Mouse (Mus musculus): Measurements from ENCODE around the gene Usp36. TPM values are rescaled to one million over a fixed set of nuclear protein-coding genes. Genes with fewer than 3 reads are reported as not detected.
"Not testable (repeated sequence)": the region's sequence is repeated elsewhere in the genome, so short reads cannot be mapped to it uniquely, and the experiment has no call there.

Usp36 gene
- polyA plus RNA-seq, 1 experiment from 2014 or later, result 14.8 TPM

DNA sequence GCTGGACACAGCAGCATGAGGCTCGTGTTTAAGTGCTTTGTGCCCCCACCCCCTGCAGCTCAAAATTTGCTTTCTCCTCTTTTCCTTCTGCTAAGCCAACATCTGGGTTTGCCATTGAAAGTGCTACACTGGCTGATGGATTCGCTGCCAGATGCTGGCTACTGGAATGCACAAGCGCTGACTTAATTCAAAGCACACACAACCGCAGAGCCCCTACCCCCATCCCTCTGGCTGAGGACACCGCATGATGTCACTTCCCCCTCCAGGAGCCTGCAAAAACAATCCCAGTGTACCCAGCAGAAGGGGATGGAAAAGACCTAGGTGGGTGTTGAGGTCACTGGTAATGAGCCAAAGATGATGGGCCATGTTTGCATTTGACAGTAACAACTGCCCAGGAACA, 34.5 kb upstream of the Usp36 start:
- Histone ChIP-seq H3K9ac (no peak overlapping the region), H3K4me2 (no peak overlapping the region), H3K27ac (ENCODE audit: poor library complexity, severe bottlenecking) (peak overlapping the region; percentile 52), H3K4me3 (no peak overlapping the region), H3K27me3 (replicated peaks) (no peaks in the 10 kb centered on the region), H3K9me3 (replicated peaks) (no peaks in the 10 kb centered on the region), H3K36me3 (peaks cover 9% of the 10 kb centered on the region), H3K4me1 (replicated peaks) (peaks cover 32% of the 10 kb centered on the region)
- peak; percentile 10; the same call in 1 of the 2 replicates for ATAC-seq (ENCODE audit: insufficient number of reproducible peaks, low FRiP score)
- WGBS, result 52% methylated on average over 5 of the region's 5 CpGs

DNA sequence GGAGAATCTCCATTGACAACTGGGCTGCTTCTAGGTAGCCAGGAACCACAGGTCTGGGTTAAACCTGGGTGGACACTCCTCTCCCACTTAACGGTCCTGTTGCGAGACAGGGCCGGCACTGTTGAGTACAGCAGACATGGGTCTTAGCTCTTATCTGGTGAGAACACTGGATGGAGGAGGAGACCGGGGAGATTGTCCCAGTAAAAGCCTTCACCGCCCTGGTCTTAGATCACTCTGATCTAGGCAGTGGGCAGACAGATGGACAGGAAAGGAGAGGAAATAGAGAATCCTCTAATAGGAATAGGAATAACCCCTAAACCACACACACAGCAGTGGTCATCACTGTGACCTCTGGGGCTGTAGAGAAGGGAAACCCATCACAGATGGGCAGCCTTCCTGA, 33.9 kb upstream of the Usp36 start:
- Histone ChIP-seq H3K36me3 (peaks cover 14% of the 10 kb centered on the region), H3K27ac (ENCODE audit: poor library complexity, severe bottlenecking) (peak overlapping the region; percentile 52), H3K27me3 (replicated peaks) (no peaks in the 10 kb centered on the region), H3K4me2 (no peak overlapping the region), H3K4me3 (no peak overlapping the region), H3K9me3 (replicated peaks) (no peaks in the 10 kb centered on the region), H3K4me1 (replicated peaks) (peaks cover 32% of the 10 kb centered on the region), H3K9ac (no peak overlapping the region)
- 25% methylated on average over 5 of the region's 5 CpGs for WGBS
- ATAC-seq (ENCODE audit: insufficient number of reproducible peaks, low FRiP score), result no peak

DNA sequence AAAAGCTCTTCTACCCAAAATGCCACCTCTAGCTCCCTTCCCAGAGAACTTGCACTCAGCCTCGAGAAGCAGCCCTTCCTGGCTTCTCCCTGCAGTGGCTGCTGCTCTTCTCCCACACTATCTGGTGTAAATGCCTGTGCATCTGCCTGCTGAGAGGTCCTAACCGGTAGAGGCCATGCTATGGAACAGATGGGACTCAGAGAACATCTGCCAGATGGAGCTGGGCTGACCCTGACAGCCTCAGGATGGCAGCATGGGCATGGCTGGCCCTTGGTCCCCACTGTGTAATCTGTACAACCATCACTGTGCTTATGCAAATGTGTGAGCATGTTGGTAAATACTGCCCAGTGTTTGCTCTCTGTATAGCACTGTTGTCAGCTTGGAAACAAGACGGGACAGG, 32.6 kb upstream of the Usp36 start:
- H3K27me3 ChIP-seq (replicated peaks), result no peaks in the 10 kb centered on the region
- H3K27ac ChIP-seq (ENCODE audit: poor library complexity, severe bottlenecking), result no peak overlapping the region
- no peaks in the 10 kb centered on the region for H3K9me3 ChIP-seq (replicated peaks)
- H3K4me2 ChIP-seq, result no peak overlapping the region
- H3K9ac ChIP-seq, result no peak overlapping the region
- peaks cover 26% of the 10 kb centered on the region for H3K4me1 ChIP-seq (replicated peaks)
- 45% methylated on average over 3 of the region's 3 CpGs for WGBS
- H3K4me3 ChIP-seq, result no peak overlapping the region
- no peak for ATAC-seq (ENCODE audit: insufficient number of reproducible peaks, low FRiP score)
- peaks cover 25% of the 10 kb centered on the region for H3K36me3 ChIP-seq

DNA sequence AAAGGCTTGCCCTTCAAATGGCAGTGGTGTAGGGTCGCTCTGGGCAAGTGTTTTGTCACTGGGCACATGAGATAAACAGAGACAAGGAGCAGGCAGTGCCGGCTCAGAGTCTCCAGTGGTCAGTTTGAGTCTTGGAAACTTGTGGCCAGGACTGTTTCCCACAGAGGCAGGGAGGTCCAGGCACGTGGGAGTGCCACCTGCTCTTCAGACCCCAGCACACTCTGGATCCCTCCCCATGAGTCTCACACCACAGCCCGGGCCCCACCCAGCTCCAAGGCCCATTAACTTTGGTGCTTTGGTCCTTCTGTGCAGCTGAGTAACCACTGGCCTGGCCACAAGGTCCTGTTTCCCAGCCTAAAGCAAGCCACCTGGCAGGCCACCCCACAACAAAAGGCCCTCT, 31.9 kb upstream of the Usp36 start:
- peaks cover 25% of the 10 kb centered on the region for H3K36me3 ChIP-seq

DNA sequence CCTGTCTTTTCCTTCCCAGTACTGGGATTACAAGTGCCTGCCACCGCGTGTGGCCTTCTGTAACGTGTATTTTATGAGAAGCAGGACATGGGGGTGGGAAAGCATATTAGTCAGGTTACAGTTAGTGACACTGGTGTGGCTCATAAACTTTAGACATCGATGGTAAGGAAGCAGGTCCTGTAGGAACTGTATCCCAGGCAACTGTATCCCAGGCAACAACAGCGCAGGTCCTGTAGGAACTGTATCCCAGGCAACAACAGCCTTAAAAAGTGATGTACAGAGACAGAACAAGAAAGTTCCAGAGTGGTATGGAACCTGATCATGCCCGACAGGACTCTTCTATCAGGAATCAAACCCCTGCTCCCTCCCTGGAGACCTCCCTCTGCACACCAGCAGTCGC, 31.5 kb upstream of the Usp36 start:
- WGBS, result 78% methylated on average over 7 of the region's 7 CpGs
- H3K27ac ChIP-seq (ENCODE audit: poor library complexity, severe bottlenecking), result no peak overlapping the region
- H3K4me1 ChIP-seq (replicated peaks), result peaks cover 28% of the 10 kb centered on the region

More for the DNA sequence above, 31.9 kb upstream of the Usp36 start:
- Histone ChIP-seq H3K4me3 (no peak overlapping the region), H3K27ac (ENCODE audit: poor library complexity, severe bottlenecking) (no peak overlapping the region), H3K27me3 (replicated peaks) (no peaks in the 10 kb centered on the region), H3K4me1 (replicated peaks) (peaks cover 25% of the 10 kb centered on the region), H3K4me2 (no peak overlapping the region), H3K9ac (no peak overlapping the region), H3K9me3 (replicated peaks) (no peaks in the 10 kb centered on the region)
- no peak for ATAC-seq (ENCODE audit: insufficient number of reproducible peaks, low FRiP score)
- 49% methylated on average over 4 of the region's 4 CpGs for WGBS

DNA sequence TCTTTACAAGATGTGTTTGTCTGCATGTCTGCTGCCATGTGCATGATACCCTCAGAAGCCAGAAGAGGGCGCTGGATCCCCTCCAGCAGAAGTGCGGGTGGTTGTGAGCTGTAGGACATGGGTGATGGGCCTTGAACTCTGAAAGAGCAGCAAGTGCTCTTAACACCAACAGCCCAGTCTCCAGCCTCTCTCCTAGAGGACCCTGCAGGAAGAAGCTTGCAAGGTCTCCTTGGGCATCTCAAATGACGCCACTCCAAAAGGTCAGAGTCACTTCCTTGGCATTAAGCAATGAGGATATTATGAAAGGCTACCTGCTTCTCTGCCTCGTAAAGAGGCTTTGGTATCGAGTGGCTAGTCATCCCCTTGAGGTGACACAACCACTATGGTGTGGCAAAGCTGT, 28.6 kb upstream of the Usp36 start:
- Histone ChIP-seq H3K4me3 (no peak overlapping the region), H3K9ac (no peak overlapping the region), H3K4me2 (no peak overlapping the region), H3K4me1 (replicated peaks) (peaks cover 22% of the 10 kb centered on the region), H3K36me3 (peaks cover 40% of the 10 kb centered on the region), H3K9me3 (replicated peaks) (no peaks in the 10 kb centered on the region), H3K27ac (ENCODE audit: poor library complexity, severe bottlenecking) (no peak overlapping the region), H3K27me3 (replicated peaks) (no peaks in the 10 kb centered on the region)
- WGBS, result 64% methylated on average over 5 of the region's 5 CpGs
- no peak for ATAC-seq (ENCODE audit: insufficient number of reproducible peaks, low FRiP score)

More for the DNA sequence above, 31.5 kb upstream of the Usp36 start:
- no peak overlapping the region for H3K4me2 ChIP-seq
- no peak overlapping the region for H3K9ac ChIP-seq
- ATAC-seq (ENCODE audit: insufficient number of reproducible peaks, low FRiP score), result no peak
- H3K4me3 ChIP-seq, result no peak overlapping the region
- peaks cover 25% of the 10 kb centered on the region for H3K36me3 ChIP-seq
- H3K27me3 ChIP-seq (replicated peaks), result no peaks in the 10 kb centered on the region
- no peaks in the 10 kb centered on the region for H3K9me3 ChIP-seq (replicated peaks)

DNA sequence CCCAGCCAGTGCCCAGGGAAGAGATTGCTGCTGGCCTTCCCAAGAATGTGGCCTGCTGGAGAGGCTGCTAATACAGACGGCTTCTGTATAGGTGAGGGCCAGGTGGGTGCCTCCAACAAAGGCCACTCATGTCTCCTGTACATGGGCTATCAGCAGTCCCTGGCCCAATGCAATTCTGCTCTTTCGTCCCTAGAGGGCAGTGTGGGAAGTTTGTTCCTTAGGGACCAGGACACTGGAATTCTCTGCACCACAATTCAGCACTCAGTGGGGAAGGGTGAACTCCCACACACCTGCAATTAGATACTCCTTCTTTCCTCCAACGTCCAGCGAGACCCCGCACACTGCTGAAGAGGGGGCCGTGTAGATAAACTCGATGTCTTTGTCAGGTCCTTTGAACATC, 27.1 kb upstream of the Usp36 start:
- H3K36me3 ChIP-seq, result peaks cover 46% of the 10 kb centered on the region
- WGBS, result 16% methylated on average over 7 of the region's 7 CpGs
- no peak overlapping the region for H3K4me2 ChIP-seq
- no peaks in the 10 kb centered on the region for H3K27me3 ChIP-seq (replicated peaks)
- H3K9ac ChIP-seq, result no peak overlapping the region
- 0 out of 2 replicates have a peak overlapping the region, but pooled peaks have one; percentile 7 for H3K27ac ChIP-seq (ENCODE audit: poor library complexity, severe bottlenecking)
- no peaks in the 10 kb centered on the region for H3K9me3 ChIP-seq (replicated peaks)
- H3K4me1 ChIP-seq (replicated peaks), result peaks cover 19% of the 10 kb centered on the region
- H3K4me3 ChIP-seq, result no peak overlapping the region
- peak; percentile 18; the same call in 1 of the 2 replicates for ATAC-seq (ENCODE audit: insufficient number of reproducible peaks, low FRiP score)

DNA sequence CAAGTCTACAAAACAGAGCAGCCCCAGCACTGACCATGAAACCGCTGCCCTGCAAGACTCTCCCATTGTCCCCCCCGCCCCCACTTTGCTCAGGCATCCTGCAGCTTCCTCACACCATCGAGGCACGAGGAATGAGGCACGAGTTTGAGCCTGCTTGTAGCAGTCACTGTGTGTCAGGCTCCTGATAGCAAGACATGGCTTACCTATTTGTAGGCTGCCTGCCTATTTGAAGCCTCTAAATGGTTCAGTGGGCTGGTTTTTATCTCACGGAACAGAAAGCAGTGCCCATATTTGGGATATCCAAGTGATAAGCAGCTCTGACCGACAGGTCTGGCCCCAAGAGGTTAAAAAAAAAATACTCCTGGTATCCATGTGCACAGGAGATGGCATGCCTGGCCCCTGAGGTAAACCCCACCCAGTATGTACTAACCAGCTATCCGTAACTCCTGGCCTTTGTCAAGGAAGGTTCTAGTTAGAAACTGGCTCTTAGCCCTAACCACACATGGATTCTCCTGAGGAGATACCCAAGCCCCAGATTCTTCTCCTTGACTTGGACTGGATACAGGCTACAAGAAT, 26.3 kb upstream of the Usp36 start:
- Histone ChIP-seq H3K4me2 (no peak overlapping the region), H3K9ac (no peak overlapping the region), H3K4me3 (no peak overlapping the region), H3K4me1 (replicated peaks) (peaks cover 19% of the 10 kb centered on the region), H3K27me3 (replicated peaks) (no peaks in the 10 kb centered on the region), H3K36me3 (peaks cover 54% of the 10 kb centered on the region), H3K9me3 (replicated peaks) (no peaks in the 10 kb centered on the region), H3K27ac (ENCODE audit: poor library complexity, severe bottlenecking) (0 out of 2 replicates have a peak overlapping the region, but pooled peaks have one; percentile 7)
- no peak for ATAC-seq (ENCODE audit: insufficient number of reproducible peaks, low FRiP score)
- 36% methylated on average over 8 of the region's 8 CpGs for WGBS

DNA sequence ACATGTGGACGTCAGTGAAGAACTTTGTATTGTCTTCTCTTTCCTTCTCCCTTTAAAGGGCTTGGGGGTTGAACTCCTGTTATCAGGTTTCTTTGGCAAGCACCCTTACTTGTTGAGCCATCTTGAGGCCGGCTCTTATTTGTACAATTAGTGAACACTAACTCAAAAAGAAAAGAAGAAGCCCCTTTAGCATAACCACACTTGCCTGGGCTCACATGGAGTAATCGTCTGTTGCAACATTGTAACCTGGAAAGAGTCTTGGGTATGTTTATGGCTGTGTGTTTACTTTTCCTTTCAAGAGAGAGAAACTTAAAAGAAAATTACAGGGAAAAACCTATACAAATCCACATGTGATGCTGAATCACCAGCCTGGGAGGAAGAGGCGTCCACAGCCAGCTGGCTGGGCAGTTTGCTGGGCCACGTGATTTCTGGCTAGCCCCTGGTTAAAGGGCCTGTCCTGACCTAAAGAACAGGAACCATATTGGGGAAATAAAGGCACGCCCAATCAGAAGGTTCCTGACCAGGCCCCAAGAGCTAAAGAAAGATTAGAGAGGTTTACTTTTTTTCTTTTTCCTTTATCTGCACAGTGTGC, 22.2 kb upstream of the Usp36 start:
- H3K27me3 ChIP-seq (replicated peaks), result no peaks in the 10 kb centered on the region
- H3K9me3 ChIP-seq (replicated peaks), result peaks cover 15% of the 10 kb centered on the region
- H3K36me3 ChIP-seq, result peaks cover 65% of the 10 kb centered on the region
- H3K4me1 ChIP-seq (replicated peaks), result peaks cover 15% of the 10 kb centered on the region
- H3K27ac ChIP-seq (ENCODE audit: poor library complexity, severe bottlenecking), result no peak overlapping the region
- no peak overlapping the region for H3K4me3 ChIP-seq
- no peak overlapping the region for H3K4me2 ChIP-seq
- 77% methylated on average over 6 of the region's 6 CpGs for WGBS
- no peak for ATAC-seq (ENCODE audit: insufficient number of reproducible peaks, low FRiP score)
- H3K9ac ChIP-seq, result no peak overlapping the region

DNA sequence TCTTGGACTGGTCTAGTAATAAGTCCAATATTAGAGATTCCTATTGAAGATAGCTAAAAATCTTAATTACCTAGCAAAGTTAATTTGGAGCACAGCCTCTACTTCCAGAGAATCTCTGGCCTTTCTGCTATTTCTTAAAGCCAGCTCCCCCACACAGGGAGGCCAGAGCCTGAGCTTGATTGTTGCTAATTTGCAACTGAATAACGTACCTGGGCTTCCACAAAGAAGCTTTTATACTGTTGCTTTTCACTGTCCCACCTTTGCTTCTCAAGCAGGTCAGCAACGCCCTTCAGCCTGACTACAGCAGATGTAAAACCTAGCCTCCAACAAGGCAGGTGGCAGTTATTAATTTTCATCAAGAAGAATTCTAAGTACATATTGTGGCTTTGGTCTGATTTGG, 17.9 kb upstream of the Usp36 start:
- H3K4me3 ChIP-seq, result not testable (repeated sequence)
- peaks cover 60% of the 10 kb centered on the region for H3K36me3 ChIP-seq
- 83% methylated on average over 2 of the region's 2 CpGs for WGBS

DNA sequence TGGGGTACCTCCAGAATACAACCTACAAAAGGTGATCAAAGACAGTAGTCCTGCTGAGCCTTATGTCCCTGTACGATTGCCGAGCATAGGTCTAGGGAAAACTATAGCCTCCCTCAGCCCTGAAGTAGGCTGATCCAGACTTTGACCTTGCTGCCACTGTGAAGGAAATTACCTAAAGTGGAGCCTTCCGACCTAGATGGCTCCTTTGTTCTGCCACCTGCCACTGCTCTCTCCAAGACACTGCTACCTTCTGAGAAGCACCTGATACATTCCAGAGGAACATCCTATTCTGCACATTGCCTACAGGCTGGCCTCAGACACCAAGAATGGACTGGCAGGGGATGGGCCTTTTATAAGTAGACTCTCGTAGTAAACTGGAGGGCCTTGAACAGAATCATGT, 13.9 kb upstream of the Usp36 start:
- not testable (repeated sequence) for H3K9ac ChIP-seq; H3K4me2 ChIP-seq; H3K27me3 ChIP-seq (replicated peaks); H3K4me3 ChIP-seq; H3K4me1 ChIP-seq (replicated peaks); ATAC-seq (ENCODE audit: insufficient number of reproducible peaks, low FRiP score); H3K27ac ChIP-seq (ENCODE audit: poor library complexity, severe bottlenecking)
- Histone ChIP-seq H3K36me3 (peaks cover 39% of the 10 kb centered on the region), H3K9me3 (replicated peaks) (peaks cover 12% of the 10 kb centered on the region)
- 85% methylated on average over 4 of the region's 4 CpGs for WGBS

More for the DNA sequence above, 17.9 kb upstream of the Usp36 start:
- H3K4me2 ChIP-seq; H3K9ac ChIP-seq; H3K27ac ChIP-seq (ENCODE audit: poor library complexity, severe bottlenecking); H3K4me1 ChIP-seq (replicated peaks); H3K27me3 ChIP-seq (replicated peaks); ATAC-seq (ENCODE audit: insufficient number of reproducible peaks, low FRiP score): not testable (repeated sequence)
- H3K9me3 ChIP-seq (replicated peaks), result peaks cover 15% of the 10 kb centered on the region

DNA sequence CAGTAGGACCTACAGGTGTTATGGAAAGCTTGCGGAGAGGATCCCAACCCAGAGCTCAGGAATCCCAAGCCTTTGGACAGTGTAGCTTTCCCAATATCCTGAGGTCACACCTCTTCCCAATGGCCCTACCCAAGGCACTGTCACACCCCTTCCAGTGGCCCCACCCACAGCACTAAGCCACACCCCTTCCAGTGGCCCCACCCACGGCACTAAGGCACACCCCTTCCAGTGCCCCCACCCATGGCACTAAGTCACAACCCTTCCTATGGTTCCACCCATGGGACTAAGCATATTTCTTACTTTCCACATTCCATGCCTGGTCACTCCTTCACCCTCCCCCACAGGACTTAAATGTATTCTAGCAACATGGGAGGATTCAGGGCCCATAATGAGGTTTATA, 8.8 kb upstream of the Usp36 start:
- H3K36me3 ChIP-seq, result peaks cover 20% of the 10 kb centered on the region
- no peak overlapping the region for H3K4me3 ChIP-seq
- no peak overlapping the region for H3K27ac ChIP-seq (ENCODE audit: poor library complexity, severe bottlenecking)
- no peaks in the 10 kb centered on the region for H3K9me3 ChIP-seq (replicated peaks)
- no peak overlapping the region for H3K4me2 ChIP-seq
- 0 out of 2 replicates have a peak, but pooled peaks have one; percentile 43 for ATAC-seq (ENCODE audit: insufficient number of reproducible peaks, low FRiP score)
- WGBS, result 73% methylated on average over 2 of the region's 2 CpGs
- H3K9ac ChIP-seq, result no peak overlapping the region
- H3K4me1 ChIP-seq (replicated peaks), result no peaks in the 10 kb centered on the region
- H3K27me3 ChIP-seq (replicated peaks), result no peaks in the 10 kb centered on the region

Data from heart, embryonic 12.5 days (tissue).